Mouse (Mus musculus) heart, adult 2 months (tissue): ENCODE data around the gene Otub1. TPM values are rescaled to one million over a fixed set of nuclear protein-coding genes. Genes with fewer than 3 reads are reported as not detected.

ENCODE experiments used
- DNase-seq, 2 experiments: peaks; one replicate each; pipeline ENCODE4 v3.0.0; 2021
- H3K27ac ChIP-seq: fragments of 200-600 bp; 2 replicates; pipeline ENCODE4 v1.8.1; 2022
- H3K27me3 ChIP-seq: fragments of 200-500 bp; 2 replicates; pipeline ENCODE4 v1.6.1; 2012; ENCODE audit warnings: mild to moderate bottlenecking, low read length, inconsistent platforms, mixed read lengths; ENCODE audit not compliant: control insufficient read depth, insufficient read depth
- H3K36me3 ChIP-seq: fragments of 200-500 bp; 2 replicates; pipeline ENCODE4 v1.6.1; 2012; ENCODE audit warnings: low read length, inconsistent platforms; ENCODE audit not compliant: control insufficient read depth, insufficient read depth
- H3K4me1 ChIP-seq: fragments of 200-500 bp; 2 replicates; pipeline ENCODE4 v1.6.1; 2011; ENCODE audit warnings: low read length; ENCODE audit not compliant: control insufficient read depth, insufficient read depth
- H3K4me3 ChIP-seq: fragments of 200-600 bp; 2 replicates; pipeline ENCODE4 v1.8.1; 2022
- H3K79me2 ChIP-seq: fragments of 200-500 bp; replicated peaks from 2 replicates; pipeline ENCODE4 v1.6.1; 2012; ENCODE audit warnings: mild to moderate bottlenecking, inconsistent platforms, low read length, moderate library complexity, mixed read lengths; ENCODE audit not compliant: control insufficient read depth, insufficient read depth
- H3K9ac ChIP-seq: fragments of 200-500 bp; 2 replicates; pipeline ENCODE4 v1.6.1; 2012; ENCODE audit warnings: low read depth, mild to moderate bottlenecking, control low read depth, inconsistent platforms, low read length, mixed read lengths
- CTCF ChIP-seq: fragments of 200-600 bp; IDR thresholded peaks from 2 replicates; pipeline ENCODE4 v1.8.1; 2022; ENCODE audit warnings: antibody characterized with exemption, mild to moderate bottlenecking, moderate library complexity
- EP300 ChIP-seq: fragments of 200-500 bp; IDR thresholded peaks from 2 replicates; pipeline ENCODE4 v1.6.1; 2011; ENCODE audit warnings: low read depth, low read length, control low read depth; ENCODE audit not compliant: insufficient read depth
- POLR2A ChIP-seq: fragments of 200-500 bp; IDR thresholded peaks from 2 replicates; pipeline ENCODE4 v1.6.1; 2011; ENCODE audit warnings: mild to moderate bottlenecking, low read depth, low read length, control low read depth; ENCODE audit not compliant: insufficient read depth
- WGBS: fragments of 180-500 bp; shearing (Covaris S2); methylation state at CpG from one replicate; pipeline ENCODE4 v1.1.7; 2018; 5-methylcytosine and 5-hydroxymethylcytosine counted together
- intact Hi-C: fragments of 180-260 bp; cut with DNase I; formaldehyde crosslinking; loops from one replicate; pipeline ENCODE4 v1.15.1; 2025
- polyA plus RNA-seq: library from polyadenylated mRNA; depleted of rRNA; stranded (reverse); fragments of >200 nt; gene quantifications from 2 replicates; pipeline ENCODE4 v1.2.3, GENCODE M21; 2012
- total RNA-seq, 2 experiments: library from RNA; stranded (reverse); gene quantifications; 2 replicates each; pipeline ENCODE4 v1.2.3; 2021

The Otub1 gene
- total and polyA plus RNA-seq, 3 experiments, result 62.1 to 73.3 (median 70.9) TPM

- no peaks in the 10 kb centered on the region for H3K79me2 ChIP-seq
- DNase-seq, result no peak
- no peak overlapping the region for H3K27ac ChIP-seq
- H3K27me3 ChIP-seq, result no peaks in the 10 kb centered on the region
- 26% methylated on average over 1 of the region's 1 CpGs for WGBS
- intact Hi-C loops, result no loop called here
- peaks cover 3% of the 10 kb centered on the region for H3K36me3 ChIP-seq
- TF ChIP-seq EP300 (no peak), POLR2A (no peak), CTCF (no peak)
- no peak overlapping the region for H3K4me3 ChIP-seq
- peaks cover 7% of the 10 kb centered on the region for H3K4me1 ChIP-seq
- no peak overlapping the region for H3K9ac ChIP-seq
Observed at GRCm38 (mm10) chr19:7200427-7200826, 5.7 kb downstream of the Otub1 start.

DNA sequence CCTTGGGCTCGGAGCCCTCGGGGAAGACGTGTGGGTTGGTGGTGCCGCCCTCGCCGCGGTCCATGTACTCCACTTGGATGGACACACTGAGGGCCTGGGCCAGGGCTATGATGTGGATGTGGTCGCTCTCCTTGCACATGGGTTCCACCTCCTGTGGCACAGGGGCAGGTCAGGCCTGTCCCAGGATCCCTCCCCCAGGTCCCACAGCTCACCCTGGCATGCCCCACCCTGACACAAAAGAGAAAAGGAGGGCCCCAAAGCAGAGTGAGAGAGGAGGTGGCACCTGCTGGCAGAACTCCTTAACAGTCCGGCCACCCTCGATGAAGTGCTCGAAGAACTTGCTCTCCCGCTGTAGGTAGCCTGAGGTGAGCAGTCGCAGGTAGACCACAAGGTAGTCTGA lies 7.0 kb downstream of the Otub1 start:
- Histone ChIP-seq H3K9ac (no peak overlapping the region), H3K4me1 (peaks cover 2% of the 10 kb centered on the region), H3K27me3 (no peaks in the 10 kb centered on the region), H3K79me2 (no peaks in the 10 kb centered on the region), H3K36me3 (no peaks in the 10 kb centered on the region), H3K27ac (no peak overlapping the region), H3K4me3 (no peak overlapping the region)
- 95% methylated on average over 13 of the region's 13 CpGs for WGBS
- intact Hi-C loops, result no loop called here
- DNase-seq, result no peak
- TF ChIP-seq EP300, result no peak
- no peak for TF ChIP-seq CTCF
- TF ChIP-seq POLR2A, result no peak

DNA sequence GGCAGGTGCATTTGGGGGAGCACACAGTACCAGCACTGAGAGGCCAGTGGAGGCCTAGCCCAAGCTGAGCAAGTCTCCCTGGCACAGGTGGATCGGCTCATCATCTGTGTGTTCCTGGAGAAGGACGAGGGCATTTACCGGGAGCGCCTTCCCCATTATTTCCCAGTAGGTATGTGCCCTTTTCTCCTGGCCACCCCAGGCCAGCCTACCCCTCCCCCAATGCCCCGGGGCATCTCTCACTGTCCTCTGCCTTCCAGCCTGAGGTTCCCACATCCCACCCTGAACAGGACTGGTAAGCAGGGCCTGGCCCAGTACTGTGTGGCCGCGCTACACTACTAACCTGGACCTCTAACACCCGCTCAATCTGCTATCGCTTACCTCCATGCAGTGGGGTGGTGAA lies 8.7 kb downstream of the Otub1 start:
- Histone ChIP-seq H3K4me3 (no peak overlapping the region), H3K27ac (no peak overlapping the region), H3K4me1 (peaks cover 2% of the 10 kb centered on the region), H3K9ac (no peak overlapping the region), H3K27me3 (no peaks in the 10 kb centered on the region), H3K36me3 (no peaks in the 10 kb centered on the region), H3K79me2 (no peaks in the 10 kb centered on the region)
- TF ChIP-seq EP300 (no peak), CTCF (no peak), POLR2A (no peak)
- 88% methylated on average over 9 of the region's 9 CpGs for WGBS
- intact Hi-C loops, result no loop called here
- no peak for DNase-seq

GRCm38 (mm10) chr19:7196741-7197270 lies 9.3 kb downstream of the Otub1 start:
- Histone ChIP-seq H3K4me1 (no peaks in the 10 kb centered on the region; the same call in 1 of the 2 replicates), H3K27ac (no peak overlapping the region), H3K27me3 (no peaks in the 10 kb centered on the region), H3K36me3 (no peaks in the 10 kb centered on the region), H3K9ac (no peak overlapping the region), H3K79me2 (no peaks in the 10 kb centered on the region), H3K4me3 (no peak overlapping the region)
- 0 out of 2 replicates have a peak, but pooled peaks have one; percentile 14 for TF ChIP-seq EP300
- no peak for TF ChIP-seq CTCF
- 36% methylated on average over 17 of the region's 17 CpGs for WGBS
- no peak for DNase-seq
- intact Hi-C loops, result loop anchor here (1.0 kb wide), 2 partner anchors 129 to 133 kb away; no protein-coding TSS in a partner anchor

DNA sequence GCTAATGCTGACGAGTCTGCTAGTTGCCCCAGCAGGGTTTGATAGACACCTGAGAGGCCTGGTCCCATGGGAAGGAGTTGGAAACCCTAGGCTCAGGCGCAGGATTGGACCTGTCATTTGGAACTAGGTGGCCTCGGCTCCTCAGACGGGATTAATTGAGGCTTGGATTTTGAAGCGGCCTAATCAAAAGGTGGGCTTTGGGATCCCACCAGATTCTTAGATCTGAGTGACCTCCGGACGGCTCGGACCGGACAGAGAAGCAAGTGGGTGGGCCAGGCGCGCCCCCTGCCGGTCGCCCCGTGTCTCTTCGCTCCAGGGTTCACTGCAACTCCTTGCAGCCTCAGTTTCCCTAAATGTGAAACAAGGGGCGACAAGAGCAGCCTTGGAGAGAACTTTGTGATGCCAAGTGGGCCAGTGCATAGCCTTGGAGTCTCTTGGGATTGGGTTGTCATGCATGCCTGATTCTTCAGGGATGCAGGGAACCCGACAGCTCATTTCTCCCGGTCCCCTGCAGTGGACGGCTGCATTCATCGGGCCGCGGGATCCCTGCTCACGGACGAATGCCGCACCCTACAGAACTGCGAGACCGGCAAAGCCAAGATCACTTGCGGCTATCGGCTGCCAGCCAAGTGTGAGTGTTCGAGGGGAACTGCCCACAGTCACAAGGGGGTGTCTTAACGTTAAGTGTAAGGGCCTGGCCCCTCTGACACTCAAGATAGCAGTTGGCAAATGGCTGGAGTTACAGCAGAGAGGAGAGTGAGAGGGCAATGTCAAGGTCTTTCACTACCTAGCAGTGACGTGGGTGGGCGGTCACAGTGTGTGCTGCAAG lies 10.0 kb downstream of the Otub1 start:
- TF ChIP-seq CTCF, result no peak; the same call in 1 of the 2 replicates
- no peak for TF ChIP-seq POLR2A
- TF ChIP-seq EP300, result no peak
- H3K27ac ChIP-seq, result no peak overlapping the region

GRCm38 (mm10) chr19:7192561-7192967 lies 13.6 kb downstream of the Otub1 start:
- H3K27ac ChIP-seq, result no peak overlapping the region
- no peaks in the 10 kb centered on the region for H3K36me3 ChIP-seq
- no peak for DNase-seq
- H3K9ac ChIP-seq, result no peak overlapping the region
- H3K79me2 ChIP-seq, result no peaks in the 10 kb centered on the region
- no peak overlapping the region for H3K4me3 ChIP-seq
- no peaks in the 10 kb centered on the region for H3K27me3 ChIP-seq
- no peaks in the 10 kb centered on the region; the same call in 1 of the 2 replicates for H3K4me1 ChIP-seq
- TF ChIP-seq CTCF, result no peak
- no peak for TF ChIP-seq POLR2A
- intact Hi-C loops, result no loop called here
- 73% methylated on average over 2 of the region's 2 CpGs for WGBS

More for the DNA sequence above, 10.0 kb downstream of the Otub1 start:
- Histone ChIP-seq H3K4me1 (no peaks in the 10 kb centered on the region; the same call in 1 of the 2 replicates), H3K36me3 (no peaks in the 10 kb centered on the region), H3K27me3 (no peaks in the 10 kb centered on the region), H3K79me2 (no peaks in the 10 kb centered on the region), H3K4me3 (no peak overlapping the region), H3K9ac (no peak overlapping the region)
- 23% methylated on average over 33 of the region's 33 CpGs for WGBS
- DNase-seq, result peak; percentile 65 to 79
- intact Hi-C loops, result loop anchor here (1.0 kb wide), 2 partner anchors 128 to 132 kb away; no protein-coding TSS in a partner anchor
